Mouse (Mus musculus): ENCODE measurements around the gene Dnah12. TPM values are rescaled to one million over a fixed set of nuclear protein-coding genes. Genes with fewer than 3 reads are reported as not detected.
"Not testable (repeated sequence)": the region's sequence is repeated elsewhere in the genome, so short reads cannot be mapped to it uniquely, and the experiment has no call there.

The Dnah12 gene
- total and polyA plus RNA-seq, 3 experiments, result 0.03 to 0.06 TPM; not detected in 1

DNA sequence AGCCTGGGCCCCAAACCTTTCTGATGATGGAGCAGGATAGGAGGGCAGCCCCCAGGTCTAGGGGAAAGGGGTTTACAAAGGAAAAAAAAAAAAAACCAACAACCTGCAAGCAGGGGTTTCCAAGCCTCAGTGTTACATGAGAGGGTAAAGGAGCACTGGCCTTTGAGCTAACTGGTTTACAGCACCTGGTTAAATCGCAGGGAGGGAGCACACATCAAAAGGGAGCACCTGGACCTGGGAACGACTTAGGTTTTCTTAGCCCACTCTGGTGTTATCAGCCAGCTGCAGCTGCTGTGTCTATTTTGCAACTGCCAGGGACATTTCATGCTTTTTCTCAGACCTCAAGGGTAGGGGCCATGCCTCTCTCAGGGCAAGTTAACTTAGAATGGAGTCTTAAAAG is 26.6 kb downstream of the Dnah12 start:
- DNase-seq, result not testable (repeated sequence)

DNA sequence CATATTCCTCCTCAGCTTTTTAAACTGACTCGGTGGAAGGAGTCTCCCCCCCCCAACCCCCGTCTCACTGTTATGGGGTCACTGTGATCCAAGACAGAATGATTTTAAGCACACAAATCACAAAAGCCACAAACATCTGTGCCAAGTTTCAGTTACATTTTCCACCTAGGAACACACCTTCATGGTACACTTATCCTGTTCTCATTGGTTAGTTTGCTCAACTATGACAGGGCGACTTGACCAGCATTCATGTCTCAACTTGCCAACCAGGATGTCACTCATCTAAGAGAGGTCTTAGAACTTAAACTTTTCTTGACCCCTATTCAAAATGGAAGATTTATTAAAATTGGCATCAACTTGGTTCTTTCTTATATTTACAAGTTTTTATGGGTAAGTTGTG is 31.8 kb downstream of the Dnah12 start:
- no peak for DNase-seq

DNA sequence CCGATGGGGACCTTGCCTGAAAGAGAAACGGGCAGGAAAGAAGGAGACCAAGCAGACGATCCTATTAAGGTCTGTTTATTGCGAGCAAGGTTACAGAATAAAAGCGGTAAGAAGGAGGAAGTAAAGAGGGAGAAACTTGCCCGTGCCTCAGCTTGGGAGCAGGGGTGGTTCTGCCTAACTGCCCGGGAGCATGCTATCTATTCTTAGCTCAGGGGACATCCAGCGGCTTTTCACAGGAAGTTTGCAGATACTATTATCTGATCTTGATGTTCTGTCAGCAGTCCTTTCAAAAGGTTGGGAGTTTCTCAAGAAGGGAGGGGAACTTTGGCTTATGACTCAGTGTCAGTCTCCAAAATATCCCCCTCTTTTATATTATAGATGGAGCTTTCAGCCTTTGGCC is 65.5 kb downstream of the Dnah12 start:
- no peak for DNase-seq

DNA sequence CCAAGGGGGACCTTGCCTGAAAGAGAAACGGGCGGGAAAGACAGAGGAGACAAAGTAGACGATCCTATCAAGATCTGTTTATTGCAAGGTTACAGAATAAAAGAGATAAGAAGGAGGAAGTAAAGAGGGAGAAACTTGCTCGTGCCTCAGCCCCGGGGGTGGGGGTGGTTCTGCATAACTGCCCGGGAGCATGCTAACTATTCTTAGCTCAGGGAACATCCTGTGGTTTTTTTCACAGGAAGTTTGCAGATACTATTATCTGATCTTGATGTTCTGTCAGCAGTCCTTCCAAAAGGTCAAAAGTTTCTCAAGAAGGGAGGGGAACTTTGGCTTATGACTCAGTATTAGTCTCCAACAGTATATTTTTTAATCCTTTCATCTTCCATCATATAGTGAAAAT is 71.8 kb downstream of the Dnah12 start:
- DNase-seq, result no peak

DNA sequence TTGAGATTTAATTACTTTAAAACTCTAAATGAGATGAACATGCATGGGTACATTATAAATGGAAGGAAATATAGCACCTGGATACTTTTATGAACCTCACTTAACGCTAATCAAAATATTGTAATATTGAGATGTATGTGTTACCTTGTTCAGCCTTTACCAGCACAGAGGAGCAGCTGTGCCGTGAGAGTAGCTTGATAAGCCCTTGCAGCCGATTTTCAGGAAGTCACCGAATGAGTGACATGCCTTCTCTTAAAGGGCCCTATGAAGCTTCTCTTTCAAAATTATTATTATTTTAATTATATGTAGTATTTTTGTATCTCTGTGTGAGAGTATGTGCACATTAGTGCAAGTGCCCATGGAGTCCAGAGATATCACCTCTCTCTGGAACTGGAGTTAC is 75.1 kb downstream of the Dnah12 start:
- no peak for DNase-seq

DNA sequence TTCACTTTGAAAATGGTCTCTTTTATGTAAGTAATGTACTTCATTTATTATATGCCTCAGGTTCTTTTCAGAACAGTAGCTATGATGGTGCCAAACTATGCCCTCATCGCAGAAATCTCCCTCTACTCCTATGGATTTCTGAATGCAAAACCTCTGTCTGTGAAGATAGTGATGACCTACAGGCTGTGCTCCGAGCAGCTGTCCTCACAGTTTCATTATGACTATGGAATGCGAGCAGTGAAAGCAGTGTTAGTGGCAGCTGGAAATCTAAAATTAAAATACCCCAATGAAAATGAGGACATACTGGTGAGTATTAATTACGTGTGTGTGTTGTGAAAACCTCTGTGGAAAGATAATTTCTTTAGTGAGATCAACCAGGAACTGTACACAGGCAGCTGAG is 80.5 kb downstream of the Dnah12 start:
- no peak for DNase-seq

DNA sequence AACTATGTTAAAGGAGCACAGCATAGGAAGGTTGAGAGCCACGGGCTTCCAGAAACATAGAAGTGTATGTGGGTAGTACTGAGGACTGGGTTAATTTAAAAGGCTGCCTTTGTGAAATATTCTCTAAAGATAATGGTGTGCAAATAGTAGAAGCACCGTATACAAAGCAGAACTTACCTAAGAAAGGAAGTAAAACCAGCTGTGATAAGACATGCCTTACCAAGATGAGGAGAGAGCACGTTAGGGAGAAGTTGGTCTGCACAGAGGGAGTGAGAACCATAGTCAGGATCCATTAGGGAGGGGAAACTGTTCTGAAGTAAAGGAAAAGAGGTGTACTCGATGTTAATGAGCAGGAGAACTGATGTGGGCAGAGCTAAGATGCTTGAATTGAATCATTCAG is 90.7 kb downstream of the Dnah12 start:
- DNase-seq, result no peak

DNA sequence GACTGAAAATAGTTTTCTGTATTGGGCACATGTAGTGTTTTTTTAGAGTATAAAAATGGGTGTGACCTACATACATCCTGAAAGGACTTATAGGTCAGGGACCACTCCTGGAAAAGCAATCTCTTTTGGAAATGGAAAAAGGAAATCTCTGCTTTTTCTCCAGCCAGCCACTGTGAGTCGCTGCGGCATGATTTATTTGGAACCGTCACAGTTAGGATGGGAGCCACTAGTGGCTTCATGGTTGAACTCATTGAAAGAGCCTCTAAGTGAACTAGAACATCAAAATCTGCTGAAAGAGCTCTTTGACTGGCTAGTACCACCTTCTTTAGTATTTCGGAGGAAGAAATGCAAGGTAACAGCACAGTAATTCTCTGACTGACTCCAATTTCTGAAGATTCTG is 92.6 kb downstream of the Dnah12 start:
- peak; percentile 9 for DNase-seq

DNA sequence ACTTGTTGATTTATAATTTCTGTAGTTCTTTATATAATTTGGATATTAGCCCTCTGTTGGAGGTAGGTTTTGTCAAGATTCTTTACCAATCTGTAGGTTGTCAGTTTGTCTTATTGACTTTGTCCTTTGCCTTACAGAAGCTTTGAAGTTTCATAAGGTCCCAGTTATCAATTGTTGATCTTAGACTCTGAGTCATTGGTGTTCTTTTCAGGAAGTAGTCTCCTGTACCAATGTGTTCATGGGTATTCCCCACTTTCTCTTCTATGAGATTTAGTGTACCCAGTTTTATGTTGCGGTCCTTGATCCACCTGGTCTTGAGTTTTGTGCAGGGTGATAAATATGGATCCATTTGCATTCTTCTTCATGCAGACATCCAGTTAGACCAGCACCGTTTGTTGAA is 101.4 kb downstream of the Dnah12 start:
- DNase-seq, result no peak

DNA sequence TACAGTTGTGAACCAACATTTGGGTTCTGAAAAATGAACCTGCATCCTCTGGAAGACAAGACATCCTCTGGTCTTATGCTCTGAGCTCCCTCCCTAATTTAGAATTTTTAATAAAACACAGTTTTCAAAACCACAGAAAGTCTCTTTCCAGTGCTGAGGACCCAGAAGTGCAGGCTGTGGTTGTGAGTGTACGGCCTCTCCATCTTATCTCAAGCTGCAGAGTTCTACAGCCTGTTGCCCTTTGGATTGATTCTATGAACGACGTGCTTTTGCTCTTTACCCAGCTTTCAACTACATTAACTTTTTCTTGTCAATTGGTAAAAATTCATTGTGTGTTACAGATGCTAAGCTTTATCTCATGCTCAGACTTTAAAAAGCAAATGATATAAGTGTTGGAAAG is 105.3 kb downstream of the Dnah12 start:
- no peak for DNase-seq

DNA sequence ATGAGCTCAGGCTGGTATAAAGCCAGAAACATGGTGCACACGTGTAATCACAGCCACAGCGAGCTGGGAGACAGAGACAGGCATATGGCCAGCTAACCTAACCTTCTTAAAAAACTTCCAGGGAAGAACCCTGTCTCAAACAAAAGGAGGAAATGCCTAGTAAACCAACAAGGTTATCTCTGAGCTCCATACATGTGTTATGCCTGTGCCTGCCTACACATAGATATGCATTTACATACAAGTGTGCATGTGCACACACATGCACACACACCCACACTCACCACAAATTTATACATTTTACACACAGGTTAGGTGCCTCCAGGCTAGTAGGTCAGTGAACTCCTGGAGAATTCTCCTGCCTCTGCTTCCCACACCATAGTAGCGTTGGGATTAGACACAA is 106.2 kb downstream of the Dnah12 start:
- no peak for DNase-seq

DNA sequence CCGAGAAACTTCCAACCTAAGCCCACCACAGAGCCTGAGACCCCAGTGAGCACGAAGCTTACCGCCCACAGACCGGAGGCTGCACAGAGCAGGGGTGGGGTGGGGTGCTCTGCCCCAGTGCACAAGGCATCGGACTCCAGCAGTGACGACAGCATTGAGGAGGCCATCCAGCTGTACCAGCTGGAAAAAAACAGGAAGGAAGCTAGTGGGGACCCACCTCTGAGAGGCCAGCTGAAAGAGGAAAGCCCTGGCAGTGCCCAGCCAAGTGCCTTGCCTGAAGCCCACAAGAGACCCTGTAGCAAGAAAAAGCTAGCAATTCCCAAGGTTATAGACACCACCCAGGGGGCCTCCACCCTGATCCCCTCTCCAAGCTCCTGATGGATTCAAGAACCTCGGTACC is 112.4 kb downstream of the Dnah12 start:
- no peak for DNase-seq

DNA sequence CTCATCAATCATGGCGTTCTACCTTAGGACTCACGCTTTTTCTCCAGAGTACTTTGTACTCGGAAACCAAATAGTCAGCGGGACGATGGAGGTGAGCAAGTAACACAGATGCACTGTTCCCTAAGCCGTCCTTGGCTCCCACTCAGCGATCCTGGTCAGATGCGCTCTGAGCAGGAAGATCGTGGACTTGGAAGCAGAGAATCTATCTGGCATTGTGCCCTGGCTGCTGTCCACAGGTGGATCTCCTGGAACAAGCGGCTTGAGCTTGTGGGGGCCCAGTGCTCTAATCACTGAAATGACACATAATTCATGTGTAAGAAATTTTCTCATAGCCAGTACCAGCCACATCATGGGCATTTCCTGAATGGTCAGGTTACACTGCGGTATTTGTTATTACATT is 119.7 kb downstream of the Dnah12 start:
- no peak for DNase-seq

DNA sequence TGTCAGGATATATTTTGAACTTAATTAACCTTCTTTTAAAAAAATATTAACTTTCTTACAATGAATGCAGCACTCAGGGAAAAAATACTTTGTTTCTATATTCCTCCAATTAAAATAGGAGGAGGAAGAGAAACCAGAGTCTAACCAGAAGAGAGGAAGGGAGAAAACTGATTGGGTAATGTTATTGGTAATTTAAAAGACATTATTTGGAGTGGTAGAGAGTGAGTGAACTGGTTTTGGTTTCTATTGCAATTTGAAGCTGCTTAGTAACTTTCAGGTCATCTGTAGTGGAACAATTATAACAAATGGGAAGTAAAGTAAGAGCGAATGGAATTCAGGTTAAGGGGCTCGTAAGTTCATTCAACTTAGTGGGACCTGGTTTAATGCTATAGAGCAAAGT is 120.8 kb downstream of the Dnah12 start:
- no peak for DNase-seq

DNA sequence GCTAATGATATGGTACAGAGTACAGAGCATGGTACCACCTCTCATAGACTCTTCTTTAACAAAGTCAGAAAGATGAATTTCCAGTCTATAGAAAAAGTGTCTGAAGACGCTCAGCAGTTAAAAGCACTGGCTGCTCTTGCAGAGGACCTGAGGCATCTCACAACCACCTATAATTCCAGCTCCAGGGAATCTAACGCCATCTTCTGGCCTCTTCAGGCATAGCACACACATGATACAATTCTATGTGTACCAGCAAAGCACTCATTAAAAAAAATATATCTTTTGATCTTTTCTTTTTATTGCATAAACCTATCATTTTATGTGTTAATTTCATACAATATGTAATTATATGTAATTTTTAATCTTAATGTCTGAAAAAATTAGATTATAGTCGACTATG is 121.8 kb downstream of the Dnah12 start:
- no peak for DNase-seq

DNA sequence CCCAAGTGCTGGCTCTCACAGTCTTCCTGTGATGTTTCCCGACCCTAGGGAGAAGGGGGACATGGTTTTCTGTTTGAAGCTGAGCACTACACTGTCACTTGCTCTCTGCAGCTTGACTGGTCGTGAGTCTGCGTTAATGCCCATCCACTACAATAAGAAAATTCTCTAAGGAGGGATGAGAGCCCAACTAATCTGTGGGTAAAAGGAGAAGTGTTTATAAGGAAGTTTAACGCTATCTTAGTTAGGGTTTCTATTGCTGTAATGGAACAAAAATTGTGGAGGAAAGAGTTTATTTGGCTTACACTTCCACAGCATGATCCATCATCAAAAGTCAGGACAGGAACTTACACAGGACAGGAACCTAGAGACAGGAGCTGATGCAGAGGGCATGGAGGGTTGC is 123.7 kb downstream of the Dnah12 start:
- no peak for DNase-seq

DNA sequence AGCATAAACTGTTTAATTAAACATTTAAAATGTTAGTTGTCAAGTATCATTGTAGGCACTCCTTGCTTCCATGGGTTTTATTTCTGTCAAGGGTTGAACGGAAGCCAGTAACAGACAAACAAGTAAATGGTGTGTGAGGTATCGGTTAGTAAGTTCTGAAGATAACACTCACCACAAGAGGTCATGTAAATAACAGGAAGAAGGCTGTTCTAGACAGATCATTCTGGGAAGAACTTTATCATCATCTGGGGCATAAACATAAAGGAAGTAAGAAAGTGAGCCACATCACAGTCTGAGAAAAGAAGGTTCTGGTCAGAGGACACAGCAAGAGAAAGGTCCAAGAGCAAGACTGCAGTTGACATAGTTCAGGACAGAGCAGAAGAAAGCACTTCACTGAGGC is 132.9 kb downstream of the Dnah12 start:
- DNase-seq, result no peak

DNA sequence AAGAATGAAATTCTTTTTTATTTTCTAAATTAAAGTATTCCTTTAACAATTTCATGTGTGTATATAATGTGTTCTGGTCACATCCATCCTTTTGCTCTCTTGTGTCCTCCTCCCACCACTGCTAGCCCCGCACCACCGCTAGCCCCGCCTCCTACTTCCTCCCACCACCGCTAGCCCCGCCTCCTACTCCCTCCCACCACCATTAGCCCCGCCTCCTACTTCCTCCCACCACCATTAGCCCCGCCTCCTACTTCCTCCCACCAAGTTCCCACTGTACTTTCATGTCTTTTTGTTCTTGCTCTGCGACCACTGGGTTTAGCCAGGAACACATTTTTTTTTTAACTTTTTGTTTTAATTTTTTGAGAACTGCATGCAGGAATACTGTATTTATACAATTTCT is 160.0 kb downstream of the Dnah12 start:
- DNase-seq, result no peak

DNA sequence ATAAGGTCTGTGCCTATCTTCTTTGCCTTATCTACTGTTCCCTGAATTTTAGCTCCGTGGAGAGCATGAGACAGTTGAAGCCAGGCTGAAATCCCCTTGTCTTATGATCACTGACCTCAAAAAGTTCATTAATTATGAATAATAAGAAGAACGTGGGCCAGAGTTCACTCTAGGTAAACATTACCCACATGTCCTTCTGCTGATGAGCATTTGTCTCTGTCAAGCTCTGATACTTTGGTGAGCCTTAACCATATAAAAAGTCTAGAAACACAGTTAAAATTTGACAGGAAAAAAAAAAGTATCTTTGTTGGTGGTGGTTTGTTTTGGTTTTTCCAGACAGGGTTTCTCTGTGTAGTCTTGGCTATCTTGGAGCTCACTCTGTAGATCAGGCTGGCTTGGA is 161.0 kb downstream of the Dnah12 start:
- no peak for DNase-seq

DNA sequence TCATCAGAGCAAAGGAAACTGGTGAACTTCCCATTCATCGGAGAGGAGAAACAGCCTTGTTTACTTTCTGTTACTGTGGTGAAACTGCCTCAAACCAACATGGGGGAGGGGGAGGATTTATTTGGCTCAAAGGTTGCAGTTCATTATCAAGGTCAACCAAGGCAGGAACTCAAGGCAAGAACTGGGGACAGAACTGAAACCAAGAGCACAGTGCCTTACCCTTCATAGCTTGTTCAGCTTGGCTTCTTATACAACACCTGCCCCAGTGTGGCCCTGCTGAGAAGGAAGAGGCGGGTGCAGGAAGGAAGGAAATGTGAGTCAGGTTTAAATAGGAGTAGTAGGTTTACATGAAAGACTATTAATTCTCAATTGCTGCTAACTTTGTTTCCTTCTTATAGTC is 165.3 kb downstream of the Dnah12 start:
- peak; percentile 43 for DNase-seq

DNA sequence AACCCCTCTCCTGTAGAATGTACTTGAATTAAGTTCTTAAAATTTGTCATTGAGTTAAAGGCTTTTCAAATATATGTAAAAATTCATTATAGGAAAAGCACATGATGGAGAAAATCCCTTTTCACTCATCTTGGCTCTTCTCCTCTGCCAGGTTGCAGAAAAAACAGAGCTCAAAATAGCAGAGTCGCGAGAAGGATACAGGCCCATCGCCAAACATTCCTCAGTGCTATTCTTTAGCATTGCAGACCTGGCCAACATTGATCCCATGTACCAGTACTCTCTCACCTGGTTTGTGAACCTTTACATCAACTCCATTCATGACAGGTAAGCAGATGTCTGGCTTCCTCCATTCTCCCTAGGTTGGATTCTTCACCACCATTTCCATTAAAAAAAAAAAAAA is 165.9 kb downstream of the Dnah12 start:
- no peak for DNase-seq

DNA sequence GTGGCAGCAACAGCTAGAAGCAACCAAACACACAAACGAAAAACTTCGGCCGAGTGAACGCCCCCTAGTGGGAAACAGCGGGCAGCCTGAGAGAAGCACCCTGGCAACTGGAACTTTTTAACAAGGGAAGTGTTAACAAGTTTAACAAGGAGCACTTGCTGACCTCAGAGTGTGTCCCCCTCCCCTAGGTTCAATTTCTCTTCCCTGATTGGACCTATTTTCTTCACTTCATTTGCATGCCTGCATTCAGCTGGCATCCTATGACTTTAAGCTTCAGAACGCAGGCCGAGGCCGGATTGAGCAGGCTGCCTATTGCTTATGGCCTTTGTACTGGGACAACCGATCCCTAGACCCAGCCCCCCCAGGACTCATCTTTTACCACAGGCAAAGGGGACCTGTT is 174.3 kb downstream of the Dnah12 start:
- no peak for DNase-seq

DNA sequence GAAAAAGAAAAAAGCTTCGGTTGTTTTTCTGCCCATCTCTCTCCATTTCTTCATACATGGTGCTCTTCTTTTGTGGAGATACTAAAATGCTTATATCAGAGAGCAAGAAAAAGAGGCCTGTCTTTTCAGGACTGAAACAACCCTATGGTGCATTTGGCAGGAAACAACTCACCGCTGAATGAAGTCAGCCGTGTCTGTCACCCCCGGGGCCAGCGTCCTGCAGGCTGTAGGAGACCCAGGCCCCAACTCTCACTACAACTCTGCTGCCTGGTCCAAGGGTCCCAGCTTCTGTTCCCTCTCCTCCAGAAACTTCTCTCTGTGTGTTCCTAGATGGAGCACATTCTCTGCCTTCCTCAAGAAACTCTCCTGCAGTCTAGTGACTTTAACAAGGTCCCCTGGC is 175.2 kb downstream of the Dnah12 start:
- no peak for DNase-seq

DNA sequence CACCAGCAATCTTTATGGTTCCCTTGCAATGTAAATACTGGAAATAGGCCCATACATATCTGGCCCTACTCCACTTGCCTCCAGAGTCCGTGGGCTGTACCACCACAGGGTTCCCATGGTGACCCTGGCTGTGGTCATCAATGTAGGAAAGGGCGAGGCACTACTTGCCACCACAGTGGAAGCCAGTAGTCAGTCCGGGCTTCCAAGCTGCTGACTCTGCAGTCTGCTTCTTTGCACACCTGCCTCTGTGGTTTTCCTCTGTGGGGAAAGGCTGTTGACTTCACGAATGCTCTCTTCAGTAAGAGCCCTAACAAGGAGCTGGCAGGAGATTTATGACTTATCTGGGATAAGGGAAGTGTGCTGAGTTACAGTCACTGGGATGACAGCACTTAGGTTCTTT is 185.7 kb downstream of the Dnah12 start:
- no peak for DNase-seq

DNA sequence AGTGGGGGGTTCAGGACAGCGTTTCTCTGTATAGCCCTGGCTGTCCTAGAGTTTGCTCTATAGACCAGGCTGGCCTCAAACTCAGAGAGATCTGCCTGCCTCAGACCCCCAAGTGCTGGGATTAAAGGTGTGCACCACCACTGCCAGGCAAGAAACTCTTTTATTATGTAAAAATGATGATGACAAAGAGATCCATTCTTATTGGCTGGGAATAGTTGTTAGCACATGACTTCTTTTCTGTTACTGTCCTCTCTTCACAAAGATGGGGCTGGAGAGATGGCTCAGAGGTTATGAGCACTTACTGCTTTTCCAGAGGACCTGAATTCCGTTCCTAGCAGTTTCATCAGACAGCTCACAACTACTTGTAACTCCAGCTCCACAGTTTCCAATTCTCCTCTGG is 186.9 kb downstream of the Dnah12 start:
- DNase-seq, result no peak

DNA sequence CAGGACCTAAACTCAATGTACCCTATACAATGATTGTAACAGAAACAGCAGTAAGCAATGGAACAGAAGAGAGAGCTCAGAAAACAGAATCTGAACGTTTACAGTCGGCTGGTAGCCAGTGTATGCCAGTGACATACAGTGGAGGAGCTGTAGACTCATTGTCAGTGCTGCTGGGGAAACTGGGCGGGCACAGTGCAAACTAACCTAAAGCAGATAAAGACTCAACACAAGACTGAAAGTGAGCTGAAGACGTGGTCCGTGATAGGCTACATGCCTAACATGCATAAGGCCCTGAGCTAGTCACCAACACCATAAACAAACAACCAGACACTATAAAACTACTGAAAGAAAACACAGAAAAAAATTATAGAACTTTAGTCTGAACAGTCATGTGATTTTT is 188.6 kb downstream of the Dnah12 start:
- DNase-seq, result no peak

All from adrenal gland, adult 2 months (tissue).